Comparison of ENCODE assay signal across 33 mouse cellular contexts in the genomic region with DNA sequence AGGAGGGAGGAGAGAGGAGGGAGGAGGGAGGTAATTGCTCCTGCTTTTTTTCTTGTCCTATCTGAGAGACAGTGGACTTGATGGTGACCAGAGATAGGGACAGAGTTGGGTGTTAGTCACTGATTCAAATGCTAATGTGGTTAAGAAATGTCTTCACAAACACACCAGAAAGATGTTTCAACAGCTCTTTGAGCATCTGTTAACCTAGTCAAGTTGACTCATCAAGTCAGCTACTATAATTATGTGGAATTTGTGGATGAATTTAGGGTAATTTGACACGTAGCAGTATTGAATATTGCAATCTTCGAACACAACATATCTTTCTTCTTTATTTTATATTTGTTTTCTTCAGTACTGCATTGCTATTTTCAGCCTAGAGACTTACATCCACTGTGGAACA.
"Had no signal": no experiment of that assay in that cellular context is flagged by ENCODE, and none has a peak within 500 bp of the region (broad histone marks: within the 10 kb centered on the region; RNA-seq: fewer than 3 reads in every experiment).

No protein-coding gene starts in this region.

- H3K36me3 ChIP-seq: limb, embryonic 10.5 days; limb, embryonic 12.5 days; limb, embryonic 13.5 days; limb, embryonic 15.5 days; liver, embryonic 12.5 days; liver, embryonic 13.5 days; liver, embryonic 15.5 days; lung, embryonic 15.5 days; midbrain, embryonic 10.5 days; midbrain, embryonic 12.5 days; midbrain, embryonic 13.5 days; midbrain, embryonic 15.5 days; neural tube, embryonic 12.5 days; neural tube, embryonic 13.5 days had no signal

- H3K4me2 ChIP-seq: limb, embryonic 12.5 days; limb, embryonic 13.5 days; limb, embryonic 15.5 days; liver, embryonic 11.5 days; liver, embryonic 12.5 days; liver, embryonic 13.5 days; liver, embryonic 15.5 days; lung, embryonic 14.5 days; lung, embryonic 15.5 days; midbrain, embryonic 11.5 days; midbrain, embryonic 12.5 days; midbrain, embryonic 13.5 days; midbrain, embryonic 15.5 days; neural tube, embryonic 12.5 days; neural tube, embryonic 13.5 days had no signal

- H3K4me3 ChIP-seq: limb, embryonic 10.5 days; limb, embryonic 12.5 days; limb, embryonic 13.5 days; limb, embryonic 15.5 days; liver, embryonic 12.5 days; liver, embryonic 13.5 days; liver, embryonic 15.5 days; lung, embryonic 15.5 days; megakaryocyte, embryonic 14.5 days; midbrain, embryonic 10.5 days; midbrain, embryonic 12.5 days; midbrain, embryonic 13.5 days; midbrain, embryonic 15.5 days; myocyte; neural tube, embryonic 12.5 days; neural tube, embryonic 13.5 days had no signal

- ATAC-seq: liver, embryonic 12.5 days; liver, postnatal 0 days; lung, postnatal 0 days; midbrain, embryonic 13.5 days; midbrain, embryonic 15.5 days; midbrain, embryonic 16.5 days had no signal

- H3K27ac ChIP-seq: limb, embryonic 10.5 days; limb, embryonic 12.5 days; limb, embryonic 13.5 days; limb, embryonic 15.5 days; liver, embryonic 12.5 days; liver, embryonic 13.5 days; liver, embryonic 14.5 days; liver, embryonic 15.5 days; lung, embryonic 15.5 days; macrophage; midbrain, embryonic 10.5 days; midbrain, embryonic 12.5 days; midbrain, embryonic 13.5 days; midbrain, embryonic 15.5 days; neural tube, embryonic 12.5 days; neural tube, embryonic 13.5 days had no signal

- H3K4me1 ChIP-seq: limb, embryonic 10.5 days; limb, embryonic 12.5 days; limb, embryonic 13.5 days; limb, embryonic 15.5 days; liver, embryonic 12.5 days; liver, embryonic 13.5 days; liver, embryonic 15.5 days; lung, embryonic 15.5 days; megakaryocyte, embryonic 14.5 days; midbrain, embryonic 10.5 days; midbrain, embryonic 12.5 days; midbrain, embryonic 13.5 days; midbrain, embryonic 15.5 days; neural tube, embryonic 12.5 days; neural tube, embryonic 13.5 days had no signal

- H3K9ac ChIP-seq: limb, embryonic 12.5 days; limb, embryonic 13.5 days; limb, embryonic 15.5 days; liver, embryonic 12.5 days; liver, embryonic 13.5 days; liver, embryonic 14.5 days; liver, embryonic 15.5 days; liver, postnatal 0 days; lung, embryonic 14.5 days; lung, embryonic 15.5 days; midbrain, embryonic 12.5 days; midbrain, embryonic 13.5 days; midbrain, embryonic 15.5 days; neural tube, embryonic 12.5 days; neural tube, embryonic 13.5 days had no signal

- H3K9me3 ChIP-seq: limb, embryonic 10.5 days; limb, embryonic 12.5 days; limb, embryonic 13.5 days; limb, embryonic 15.5 days; liver, embryonic 12.5 days; liver, embryonic 13.5 days; liver, embryonic 15.5 days; lung, embryonic 15.5 days; midbrain, embryonic 10.5 days; midbrain, embryonic 12.5 days; midbrain, embryonic 13.5 days; midbrain, embryonic 15.5 days; neural tube, embryonic 12.5 days; neural tube, embryonic 13.5 days had no signal

- H3K27me3 ChIP-seq: limb, embryonic 12.5 days; limb, embryonic 13.5 days; limb, embryonic 15.5 days; liver, embryonic 12.5 days; liver, embryonic 13.5 days; liver, embryonic 15.5 days; lung, embryonic 15.5 days; megakaryocyte, embryonic 14.5 days; midbrain, embryonic 12.5 days; midbrain, embryonic 13.5 days; midbrain, embryonic 15.5 days; neural tube, embryonic 12.5 days; neural tube, embryonic 13.5 days had no signal

- DNase-seq: left cerebral cortex, postnatal 4 days; liver; liver, embryonic 13.5 days; liver, postnatal 0 days; lung, adult 18-20 months; lung, adult 2 months; lung, embryonic 14.5 days; lung, postnatal 10 days; lung, postnatal 14 days; lung, postnatal 36 days; lung, postnatal 4 days; midbrain, embryonic 14.5 days had no signal
